ENCODE assay signal across 8 mouse cellular contexts in the genomic region with DNA sequence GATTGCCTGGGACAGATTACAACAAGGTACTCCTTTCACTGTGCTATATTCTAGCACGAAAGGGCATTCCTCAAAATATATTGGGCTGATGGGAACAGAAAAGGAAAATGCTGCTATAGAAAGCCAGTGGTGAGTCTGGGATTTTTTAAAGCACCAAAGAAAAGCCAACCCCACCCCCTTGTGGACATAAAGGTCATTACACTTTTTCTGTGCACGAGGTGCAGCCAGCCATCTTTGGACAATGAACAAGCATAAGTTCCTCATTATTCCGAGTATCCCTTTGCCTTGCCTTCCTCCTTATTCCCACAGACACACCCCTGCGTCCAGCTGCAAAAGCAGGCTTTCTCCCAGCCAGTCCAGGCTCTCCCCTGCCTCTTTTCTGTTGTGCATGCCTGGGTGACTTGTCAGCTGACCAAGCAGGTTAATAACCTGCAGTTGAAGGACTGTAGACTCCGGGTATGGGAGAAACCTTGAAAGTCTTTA.
DNase-seq lines count a peak whose midpoint lies in the region; ATAC-seq and TF ChIP-seq lines count a peak whose summit lies in the region.

No protein-coding gene starts in this region.

- H3K9me3 ChIP-seq in embryonic facial prominence, embryonic 11.5 days (replicated peaks; ENCODE audit: control insufficient read depth, low read length): no peaks in the 10 kb centered on the region
- no peaks in the 10 kb centered on the region for H3K9me3 ChIP-seq in limb, embryonic 12.5 days
- H3K9me3 ChIP-seq in midbrain, postnatal 0 days (ENCODE audit: low read length): no peaks in the 10 kb centered on the region

- TF ChIP-seq CTCF in midbrain, postnatal 0 days (IDR thresholded peaks at IDR 0.05): peak; percentile 91

- H3K4me1 ChIP-seq in embryonic facial prominence, embryonic 11.5 days (ENCODE audit: control insufficient read depth, insufficient read depth, low read length): no peaks in the 10 kb centered on the region
- H3K4me1 ChIP-seq in limb, embryonic 12.5 days (replicated peaks): no peaks in the 10 kb centered on the region
- no peaks in the 10 kb centered on the region for H3K4me1 ChIP-seq in midbrain, postnatal 0 days (ENCODE audit: insufficient read depth, low read length)

- no peaks in the 10 kb centered on the region for H3K27me3 ChIP-seq in embryonic facial prominence, embryonic 11.5 days (ENCODE audit: control insufficient read depth, insufficient read depth, low read length)
- H3K27me3 ChIP-seq in limb, embryonic 12.5 days: no peaks in the 10 kb centered on the region
- no peaks in the 10 kb centered on the region for H3K27me3 ChIP-seq in midbrain, postnatal 0 days (ENCODE audit: insufficient read depth, low read length)

- ATAC-seq in embryonic facial prominence, embryonic 11.5 days (replicated peaks; ENCODE audit: insufficient number of reproducible peaks, low FRiP score, low TSS enrichment, low read depth): peak; percentile 63; the same call in 1 of the 2 replicates
- peak; percentile 54; the same call in 1 of the 2 replicates for ATAC-seq in limb, embryonic 12.5 days (ENCODE audit: insufficient number of reproducible peaks, insufficient read depth, low FRiP score, low TSS enrichment, low read depth)
- ATAC-seq in midbrain, postnatal 0 days (ENCODE audit: low FRiP score): peak; percentile 82

- WGBS in embryonic facial prominence, embryonic 11.5 days: 21% methylated on average over 5 of the region's 5 CpGs
- WGBS in limb, embryonic 12.5 days: 23% methylated on average over 5 of the region's 5 CpGs
- 17% methylated on average over 5 of the region's 5 CpGs for WGBS in midbrain, postnatal 0 days

- no peak overlapping the region; the same call in 1 of the 2 replicates for H3K9ac ChIP-seq in embryonic facial prominence, embryonic 11.5 days (replicated peaks; ENCODE audit: low read length)
- H3K9ac ChIP-seq in limb, embryonic 12.5 days (replicated peaks): no peak overlapping the region
- H3K9ac ChIP-seq in midbrain, postnatal 0 days (replicated peaks; ENCODE audit: low read length, poor library complexity, severe bottlenecking): no peak overlapping the region

- no peaks in the 10 kb centered on the region for H3K36me3 ChIP-seq in embryonic facial prominence, embryonic 11.5 days (replicated peaks; ENCODE audit: control insufficient read depth, insufficient read depth, low read depth, low read length)
- H3K36me3 ChIP-seq in limb, embryonic 12.5 days: no peaks in the 10 kb centered on the region
- no peaks in the 10 kb centered on the region for H3K36me3 ChIP-seq in midbrain, postnatal 0 days (ENCODE audit: insufficient read depth, low read length)

- no peak overlapping the region for H3K4me3 ChIP-seq in embryonic facial prominence, embryonic 11.5 days (ENCODE audit: low read depth, low read length)
- H3K4me3 ChIP-seq in limb, embryonic 12.5 days (replicated peaks): no peak overlapping the region
- no peak overlapping the region for H3K4me3 ChIP-seq in midbrain, postnatal 0 days (ENCODE audit: low read depth, low read length)

- peak overlapping the region; percentile 13; the same call in 1 of the 2 replicates for H3K4me2 ChIP-seq in embryonic facial prominence, embryonic 11.5 days (ENCODE audit: low read depth, low read length)
- H3K4me2 ChIP-seq in limb, embryonic 12.5 days: peak overlapping the region; percentile 25
- no peak overlapping the region for H3K4me2 ChIP-seq in midbrain, postnatal 0 days (ENCODE audit: low read depth, low read length, poor library complexity, severe bottlenecking)

- H3K27ac ChIP-seq in embryonic facial prominence, embryonic 11.5 days (replicated peaks; ENCODE audit: low read depth, low read length): no peak overlapping the region
- no peak overlapping the region for H3K27ac ChIP-seq in limb, embryonic 12.5 days
- H3K27ac ChIP-seq in midbrain, postnatal 0 days (ENCODE audit: low read depth, low read length): no peak overlapping the region

- DNase-seq in 3134 (ENCODE audit: extremely low read depth, insufficient read length, low spot score): peak; percentile 34
- peak; percentile 79 for DNase-seq in adrenal gland, postnatal 14 days
- DNase-seq in embryonic facial prominence, embryonic 11.5 days (ENCODE audit: low spot score): peak; percentile 89
- DNase-seq in heart, adult 9 months (ENCODE audit: low spot score in 2 of 2): peak; percentile 29 to 64
- peak; percentile 86 for DNase-seq in kidney, adult 9 months
- peak; percentile 89 for DNase-seq in midbrain, postnatal 0 days (ENCODE audit: low spot score)
- DNase-seq in spleen, postnatal 14 days (ENCODE audit: low spot score in 2 of 2): peak; percentile 10 to 45

Comparison
In these comparisons a context has a peak if more than half of its experiments do, and no peak if none do; other contexts are left out.
1. DNase-seq: peak in every context shown above with its lines; median percentile 89 in embryonic facial prominence, embryonic 11.5 days; 89 in midbrain, postnatal 0 days; 86 in kidney, adult 9 months; 79 in adrenal gland, postnatal 14 days; 46 in heart, adult 9 months; 34 in 3134; 28 in spleen, postnatal 14 days.